Mouse (Mus musculus): ENCODE measurements around the gene Gm10638.

DNA sequence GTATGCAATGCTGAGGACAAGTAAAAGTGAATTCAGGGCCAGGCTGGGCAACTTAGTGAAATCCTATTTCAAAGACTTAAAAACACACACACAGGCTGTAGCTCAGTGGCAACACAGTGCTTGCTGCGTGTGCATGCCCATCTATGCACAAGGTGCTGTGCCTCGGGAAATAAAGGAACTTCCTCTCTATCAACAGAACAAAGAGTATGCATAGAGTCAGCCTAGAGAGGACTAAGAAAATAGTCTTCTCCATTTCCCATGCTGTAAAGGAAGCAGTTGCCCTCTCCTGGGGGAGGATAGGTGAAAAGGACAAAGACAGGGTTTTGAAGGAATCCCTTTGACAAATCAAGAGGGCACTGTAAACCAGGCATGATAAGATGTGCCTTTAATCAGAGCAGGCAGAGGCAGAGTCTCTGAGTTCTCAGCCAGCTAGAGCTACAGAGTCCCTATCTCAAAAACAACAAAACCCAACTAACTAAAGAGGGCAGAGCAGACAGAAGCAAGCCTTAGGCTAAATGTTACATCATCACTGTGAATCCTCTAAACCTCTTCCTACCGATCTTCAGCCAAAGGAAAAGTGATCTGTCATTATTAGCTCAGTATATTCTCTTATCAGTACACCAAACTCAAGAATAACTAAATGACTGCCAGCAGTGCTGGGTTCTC lies 9.9 kb upstream of the Gm10638 start:
- TF ChIP-seq CTCF (IDR thresholded peaks at IDR 0.05; ENCODE audit: control insufficient read depth, insufficient read depth, insufficient read length) (no peak), USF1 (IDR thresholded peaks at IDR 0.05; ENCODE audit: low read depth) (no peak)
